Mouse (Mus musculus): ENCODE measurements around the gene Arl5c. TPM values are rescaled to one million over a fixed set of nuclear protein-coding genes. Genes with fewer than 3 reads are reported as not detected.
"Not testable (repeated sequence)": the region's sequence is repeated elsewhere in the genome, so short reads cannot be mapped to it uniquely, and the experiment has no call there.

Gene Arl5c
- polyA plus RNA-seq, 1 experiment from 2014 or later, result 211 TPM

GRCm38 (mm10) chr11:97960907-97961306 is 35.1 kb downstream of the Arl5c start:
- no peak for DNase-seq (ENCODE audit: low spot score)

DNA sequence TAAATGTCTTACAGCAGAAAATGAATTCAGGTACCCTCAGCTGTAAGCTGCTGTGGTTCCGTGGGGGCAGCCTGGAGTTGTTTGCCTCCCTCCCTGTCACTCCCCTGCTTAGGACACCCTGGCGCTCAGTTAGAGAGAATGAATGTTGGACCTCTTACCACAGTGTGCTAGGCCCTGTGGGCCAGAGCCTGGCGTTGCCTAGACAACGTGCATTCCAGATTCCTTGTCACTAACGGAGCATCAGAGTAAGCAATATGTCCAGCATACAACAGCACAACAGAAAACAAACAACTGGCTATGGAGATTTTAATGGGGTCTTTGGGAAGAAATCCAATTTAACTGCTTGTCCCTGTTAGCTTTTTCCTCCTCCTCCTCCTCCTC is 36.7 kb downstream of the Arl5c start:
- no peak for DNase-seq (ENCODE audit: low spot score)

DNA sequence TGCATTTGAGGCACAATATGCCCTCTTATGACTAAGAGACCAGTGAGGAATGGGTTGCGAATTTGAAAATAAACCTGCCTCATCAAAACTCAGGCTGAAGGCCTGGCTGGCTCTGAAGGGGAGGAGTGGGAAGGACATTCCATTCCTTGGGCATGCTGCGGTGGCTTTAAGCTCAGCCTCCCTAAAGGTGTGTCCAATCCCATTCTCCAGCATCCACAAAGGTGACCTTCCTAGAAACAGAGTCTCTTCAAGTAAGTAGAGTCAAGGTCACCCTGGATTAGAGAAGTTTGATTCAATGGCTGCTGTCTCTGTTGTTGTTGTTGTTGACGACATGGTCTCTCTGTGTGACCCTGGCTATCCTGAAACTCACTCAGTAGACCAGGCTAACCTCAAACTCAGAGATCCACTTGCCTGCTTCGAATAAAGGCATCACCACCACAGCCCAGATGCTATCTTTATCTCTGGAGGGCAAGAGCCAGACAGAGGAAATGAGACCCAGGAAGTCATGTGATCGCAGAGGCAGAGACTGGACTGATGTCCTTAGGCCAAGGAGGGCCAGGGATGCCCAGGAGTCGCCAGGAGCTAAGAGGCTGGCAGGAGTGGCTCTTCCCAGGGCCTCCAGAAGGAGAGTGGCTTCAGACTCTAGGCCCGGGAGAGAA is 37.2 kb downstream of the Arl5c start:
- DNase-seq (ENCODE audit: low spot score), result no peak

- DNase-seq (ENCODE audit: low spot score), result no peak
These were observed 38.9 kb downstream of the Arl5c start for GRCm38 (mm10) chr11:97956905-97957560.

GRCm38 (mm10) chr11:97955915-97956314 is 40.1 kb downstream of the Arl5c start:
- no peak for DNase-seq (ENCODE audit: low spot score)

DNA sequence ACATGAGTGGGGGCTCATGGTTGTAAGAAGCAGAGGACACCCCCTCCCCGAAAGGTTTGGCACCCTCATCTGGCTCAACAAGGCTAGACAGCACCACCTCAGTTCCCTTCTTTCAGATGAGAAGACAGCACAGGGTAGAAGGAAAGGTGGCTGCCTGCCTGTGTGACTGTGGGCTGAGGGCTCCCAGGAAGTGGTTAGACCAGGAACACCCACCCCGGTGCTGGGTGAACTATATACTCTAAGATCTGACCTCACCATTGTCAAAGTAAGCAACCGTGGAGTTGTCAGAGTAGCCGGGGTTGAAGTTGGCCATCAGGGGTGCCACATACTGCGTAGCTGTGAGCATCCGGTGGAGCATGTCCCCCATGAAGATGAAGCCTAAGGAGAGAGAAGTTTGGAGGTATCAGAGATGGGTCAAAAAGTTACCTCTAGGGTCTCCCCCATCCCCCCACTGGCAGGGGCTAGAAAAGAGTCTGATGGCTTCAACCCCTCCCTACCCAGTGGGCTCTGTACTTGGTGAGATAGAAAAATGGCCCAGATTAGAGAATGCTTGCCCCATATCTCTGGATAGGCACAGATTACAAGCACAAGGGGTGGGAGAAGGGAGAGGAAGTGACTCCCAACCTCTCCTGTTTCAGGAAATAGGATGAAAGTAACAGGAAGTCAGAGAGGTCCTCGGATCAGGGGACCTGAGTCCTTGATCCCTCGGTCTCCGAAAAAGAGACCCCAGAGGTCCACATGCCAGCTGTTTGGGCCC is 40.7 kb downstream of the Arl5c start:
- peak; percentile 74 for DNase-seq (ENCODE audit: low spot score)

GRCm38 (mm10) chr11:97954469-97955141 is 41.4 kb downstream of the Arl5c start:
- DNase-seq (ENCODE audit: low spot score), result peak; percentile 50

DNA sequence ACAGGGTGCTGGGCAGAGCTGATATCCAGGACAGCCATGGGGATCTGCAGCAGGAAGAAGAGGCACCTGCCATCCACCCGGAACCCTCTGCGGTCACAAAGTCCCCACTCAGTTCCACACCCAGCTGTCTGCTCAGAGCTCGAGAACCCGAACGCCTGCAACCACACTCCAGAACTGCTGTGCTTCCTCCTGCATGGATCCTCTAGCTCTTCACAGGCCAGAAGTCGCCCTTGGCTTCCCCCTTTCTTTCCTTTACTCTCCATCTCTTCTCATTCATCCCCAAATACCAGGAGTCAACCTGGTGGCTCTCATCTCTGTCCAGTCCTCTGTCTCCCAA is 42.1 kb downstream of the Arl5c start:
- no peak for DNase-seq (ENCODE audit: low spot score)

DNA sequence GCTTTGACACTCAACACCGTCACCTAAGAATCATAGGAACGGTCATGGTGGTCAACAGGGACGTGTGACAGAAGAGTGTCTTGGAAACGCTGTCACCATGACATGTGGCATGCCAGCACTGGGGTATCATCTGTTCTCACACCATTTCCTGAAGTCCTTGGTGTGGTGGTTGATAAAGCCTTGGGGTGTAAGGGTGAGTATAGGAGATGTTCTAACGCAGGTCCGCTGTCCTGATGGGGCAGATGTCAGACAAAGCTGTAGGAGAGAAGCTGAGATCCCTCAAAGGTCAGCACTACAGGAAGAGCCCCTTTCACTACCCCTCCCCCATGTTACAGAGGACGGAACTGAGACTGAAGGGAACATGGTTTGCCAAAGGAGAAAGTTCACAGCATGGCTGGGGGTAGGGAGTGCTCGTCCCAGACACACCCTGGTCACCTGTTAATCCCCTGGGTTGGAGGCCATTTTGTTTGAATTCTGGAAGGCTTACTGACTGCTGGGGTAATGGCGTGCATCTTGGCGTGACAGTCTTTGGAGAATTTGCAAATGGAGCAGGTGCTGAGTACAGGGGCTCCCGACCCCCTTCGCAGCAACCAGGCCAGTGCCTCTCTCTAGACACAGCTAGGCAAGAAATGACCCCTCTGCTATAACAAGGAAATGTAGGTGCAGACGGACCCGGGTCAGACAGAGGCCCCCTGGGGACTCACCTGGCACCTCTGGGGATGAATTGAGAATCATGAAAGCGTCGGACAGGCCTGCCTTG is 42.6 kb downstream of the Arl5c start:
- DNase-seq (ENCODE audit: low spot score), result no peak

DNA sequence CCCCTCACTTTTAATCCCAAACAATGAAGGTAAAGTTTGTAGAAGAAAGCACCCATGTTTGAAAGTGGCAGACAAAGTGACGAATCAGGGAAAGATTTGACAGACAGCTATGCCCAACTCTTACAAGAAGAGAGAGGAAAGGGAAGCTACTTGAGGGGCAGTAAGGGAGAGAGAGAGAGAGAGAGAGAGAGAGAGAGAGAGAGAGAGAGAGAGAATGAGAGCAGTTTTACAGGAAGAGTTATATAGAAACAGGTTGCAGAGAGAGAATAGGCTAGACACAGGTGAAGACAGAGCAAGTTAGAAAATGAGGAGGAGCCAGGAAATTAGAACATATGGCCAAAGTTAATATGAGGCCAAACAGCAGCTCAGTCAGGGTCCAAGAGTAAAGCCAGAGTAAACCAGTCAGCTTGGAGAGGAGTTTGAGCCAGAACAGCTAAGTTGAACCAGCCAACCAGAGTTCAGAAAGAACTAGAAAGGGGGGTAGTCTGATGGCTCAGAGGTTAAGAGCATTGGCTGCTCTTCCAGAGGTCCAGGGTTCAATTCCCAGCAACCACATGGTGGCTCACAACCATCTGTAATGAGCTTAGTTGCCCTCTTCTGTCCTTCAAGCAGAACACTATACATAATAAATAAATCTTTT is 43.5 kb downstream of the Arl5c start:
- no peak for DNase-seq (ENCODE audit: low spot score)

GRCm38 (mm10) chr11:97949703-97950475 is 46.1 kb downstream of the Arl5c start:
- DNase-seq (ENCODE audit: low spot score), result no peak

GRCm38 (mm10) chr11:97947426-97947825 is 48.6 kb downstream of the Arl5c start:
- peak; percentile 55 for DNase-seq (ENCODE audit: low spot score)

GRCm38 (mm10) chr11:97945738-97946289 is 50.2 kb downstream of the Arl5c start:
- DNase-seq (ENCODE audit: low spot score), result not testable (repeated sequence)

DNA sequence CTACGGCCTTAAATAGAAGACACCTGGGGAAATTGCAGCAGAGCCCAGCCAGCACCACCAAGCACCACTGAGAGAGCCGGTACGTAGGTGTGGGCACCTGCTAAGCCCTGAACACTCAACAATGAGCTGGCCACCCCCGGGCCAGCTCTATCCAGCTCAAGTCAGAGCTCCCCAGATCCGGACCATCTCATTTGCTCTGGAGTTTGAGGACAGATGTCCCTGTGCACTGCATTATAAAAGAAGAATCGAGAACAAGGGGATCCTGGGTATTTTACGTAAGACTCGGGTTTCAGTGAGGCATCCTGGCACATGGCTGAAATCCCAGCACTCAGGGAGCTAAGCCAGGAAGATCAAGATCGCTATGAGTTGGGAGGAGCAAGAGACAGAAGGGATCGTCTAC is 51.0 kb downstream of the Arl5c start:
- no peak for DNase-seq (ENCODE audit: low spot score)

DNA sequence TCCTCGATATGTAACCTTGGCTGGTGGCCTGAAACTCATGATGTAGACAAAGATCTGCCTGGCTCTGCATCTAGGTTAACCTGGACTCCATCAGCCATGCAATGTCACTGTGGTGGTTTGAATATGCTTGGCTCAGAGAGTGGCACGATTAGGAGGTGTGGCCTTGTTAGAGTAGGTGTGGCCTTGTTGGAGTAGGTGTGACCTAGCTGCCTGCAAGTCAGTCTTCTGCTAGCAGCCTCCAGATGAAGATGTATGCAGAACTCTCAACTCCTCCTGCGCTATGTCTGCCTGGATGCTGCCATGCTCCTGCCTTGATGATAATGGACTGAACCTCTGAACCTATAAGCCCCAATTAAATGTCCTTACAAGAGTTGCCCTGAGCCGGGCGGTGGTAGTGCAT is 52.7 kb downstream of the Arl5c start:
- no peak for DNase-seq (ENCODE audit: low spot score)

GRCm38 (mm10) chr11:97942420-97943111 is 53.4 kb downstream of the Arl5c start:
- DNase-seq (ENCODE audit: low spot score), result no peak
